Mouse (Mus musculus) CH12.LX (cell line): Measurements from ENCODE around the gene Tbc1d16. TPM values are rescaled to one million over a fixed set of nuclear protein-coding genes. Genes with fewer than 3 reads are reported as not detected.

ENCODE experiments used
- DNase-seq: peaks from one replicate; pipeline ENCODE4 v3.0.0-alpha.2; 2013; ENCODE audit errors: extremely low read depth
- H3K27ac ChIP-seq: 2 replicates; pipeline ENCODE4 v1.5.1; 2012; ENCODE audit warnings: low read depth, mild to moderate bottlenecking, control low read depth, moderate library complexity; ENCODE audit not compliant: insufficient read depth
- H3K27me3 ChIP-seq: replicated peaks from 2 replicates; pipeline ENCODE3; 2012; ENCODE audit warnings: inconsistent platforms
- H3K36me3 ChIP-seq, 2 experiments: replicated peaks in 1 of 2; 2 replicates each; pipeline versions ENCODE3 to v1.6.1; 2012; ENCODE audit warnings: inconsistent platforms in 1 of 2, low read length in 1 of 2, mild to moderate bottlenecking in 1 of 2, mixed read lengths in 1 of 2, moderate library complexity in 1 of 2; ENCODE audit not compliant: control insufficient read depth in 1 of 2, insufficient read depth in 1 of 2
- H3K4me1 ChIP-seq, 2 experiments: 2 replicates each; pipeline ENCODE4 v1.6.1; 2012; ENCODE audit warnings: inconsistent platforms in 1 of 2, moderate library complexity in 1 of 2; ENCODE audit not compliant: insufficient read depth in 2 of 2, control insufficient read depth in 1 of 2
- H3K4me2 ChIP-seq: 2 replicates; pipeline ENCODE4 v1.6.1; 2012; ENCODE audit warnings: low read depth, mild to moderate bottlenecking, control low read depth; ENCODE audit not compliant: poor library complexity, insufficient read depth, severe bottlenecking
- H3K4me3 ChIP-seq, 3 experiments: fragments of 150-350 bp in 1 of 3; sonication (generic) in 1 of 3; replicated peaks in 1 of 3; 2 replicates each; pipeline versions ENCODE3 to v1.5.1; 2011 to 2012; ENCODE audit warnings: low read depth in 2 of 3, low read length in 2 of 3, mild to moderate bottlenecking in 2 of 3, moderate library complexity in 2 of 3, control low read depth in 1 of 3, improper control_type of control experiment in 1 of 3, inconsistent platforms in 1 of 3, mixed read lengths in 1 of 3; ENCODE audit not compliant: poor library complexity in 1 of 3
- H3K79me2 ChIP-seq: replicated peaks from 2 replicates; pipeline ENCODE4 v1.6.1; 2012; ENCODE audit warnings: mild to moderate bottlenecking, moderate library complexity; ENCODE audit not compliant: control insufficient read depth, poor library complexity, insufficient read depth, severe bottlenecking; ENCODE audit errors: extremely low read depth
- H3K9ac ChIP-seq: 2 replicates; pipeline ENCODE4 v1.6.1; 2012; ENCODE audit warnings: low read depth, mild to moderate bottlenecking, control low read depth, moderate library complexity; ENCODE audit not compliant: insufficient read depth
- H3K9me3 ChIP-seq: replicated peaks from 2 replicates; pipeline ENCODE3; 2012; ENCODE audit warnings: low read length, inconsistent platforms, mixed read lengths
- BHLHE40 ChIP-seq: IDR thresholded peaks from 2 replicates; pipeline ENCODE4 v1.6.1; 2011; ENCODE audit warnings: mild to moderate bottlenecking, low read depth, low read length, improper control_type of control experiment
- CHD1 ChIP-seq: IDR thresholded peaks from 2 replicates; pipeline ENCODE4 v1.6.1; 2012; ENCODE audit warnings: low read depth, low read length, improper control_type of control experiment, inconsistent platforms
- CHD2 ChIP-seq: IDR thresholded peaks from 2 replicates; pipeline ENCODE4 v1.6.1; 2011; ENCODE audit warnings: low read length, improper control_type of control experiment
- CTCF ChIP-seq, 2 experiments: IDR thresholded peaks in 1 of 2; conservative IDR thresholded peaks in 1 of 2; 2 replicates each; pipeline ENCODE4 v1.5.1; 2011 to 2012; ENCODE audit warnings: low read depth in 2 of 2, low read length in 2 of 2, improper control_type of control experiment in 1 of 2, inconsistent platforms in 1 of 2, mild to moderate bottlenecking in 1 of 2, moderate library complexity in 1 of 2
- E2F4 ChIP-seq: IDR thresholded peaks from 2 replicates; pipeline ENCODE4 v1.6.1; 2011; ENCODE audit warnings: low read depth, low read length, improper control_type of control experiment; ENCODE audit not compliant: insufficient replicate concordance
- ELF1 ChIP-seq: IDR thresholded peaks from 2 replicates; pipeline ENCODE4 v1.6.1; 2014; ENCODE audit warnings: low read depth, mild to moderate bottlenecking, inconsistent platforms, low read length, improper control_type of control experiment
- EP300 ChIP-seq: IDR thresholded peaks from 2 replicates; pipeline ENCODE4 v1.6.1; 2011; ENCODE audit warnings: low read length, improper control_type of control experiment
- ETS1 ChIP-seq: conservative IDR thresholded peaks from 2 replicates; pipeline ENCODE4 v1.6.1; 2012; ENCODE audit warnings: low read depth, mild to moderate bottlenecking, inconsistent platforms, low read length, improper control_type of control experiment, moderate library complexity
- GABPA ChIP-seq: IDR thresholded peaks from 2 replicates; pipeline ENCODE4 v1.6.1; 2012; ENCODE audit warnings: low read depth, low read length, improper control_type of control experiment, inconsistent platforms; ENCODE audit not compliant: insufficient replicate concordance
- HCFC1 ChIP-seq: IDR thresholded peaks from 2 replicates; pipeline ENCODE4 v1.6.1; 2012; ENCODE audit warnings: low read depth, mild to moderate bottlenecking, inconsistent platforms, low read length, improper control_type of control experiment
- IRF4 ChIP-seq: IDR thresholded peaks from 2 replicates; pipeline ENCODE4 v1.6.1; 2014; ENCODE audit warnings: low read depth, mild to moderate bottlenecking, inconsistent platforms, low read length, improper control_type of control experiment
- JUN ChIP-seq: IDR thresholded peaks from 2 replicates; pipeline ENCODE4 v1.6.1; 2011; ENCODE audit warnings: low read depth, mild to moderate bottlenecking, low read length, improper control_type of control experiment, moderate library complexity; ENCODE audit not compliant: insufficient read depth
- JUND ChIP-seq: conservative IDR thresholded peaks from 2 replicates; pipeline ENCODE4 v1.6.1; 2011; ENCODE audit warnings: low read depth, low read length, improper control_type of control experiment
- KAT2A ChIP-seq: IDR thresholded peaks from 2 replicates; pipeline ENCODE4 v1.6.1; 2012; ENCODE audit warnings: low read length, improper control_type of control experiment, inconsistent platforms; ENCODE audit not compliant: insufficient replicate concordance
- MAFK ChIP-seq: IDR thresholded peaks from 2 replicates; pipeline ENCODE4 v1.6.1; 2011; ENCODE audit warnings: low read length, improper control_type of control experiment; ENCODE audit not compliant: insufficient replicate concordance
- MAX ChIP-seq: IDR thresholded peaks from 2 replicates; pipeline ENCODE4 v1.6.1; 2011; ENCODE audit warnings: low read length, improper control_type of control experiment
- MAZ ChIP-seq: IDR thresholded peaks from 2 replicates; pipeline ENCODE4 v1.6.1; 2012; ENCODE audit warnings: low read depth, mild to moderate bottlenecking, inconsistent platforms, low read length, improper control_type of control experiment, moderate library complexity
- MEF2A ChIP-seq: IDR thresholded peaks from 2 replicates; pipeline ENCODE4 v1.6.1; 2014; ENCODE audit warnings: low read depth, mild to moderate bottlenecking, inconsistent platforms, low read length, improper control_type of control experiment, borderline replicate concordance
- MXI1 ChIP-seq: IDR thresholded peaks from 2 replicates; pipeline ENCODE4 v1.6.1; 2011; ENCODE audit warnings: mild to moderate bottlenecking, low read depth, low read length, improper control_type of control experiment
- MYC ChIP-seq: IDR thresholded peaks from 2 replicates; pipeline ENCODE4 v1.6.1; 2011; ENCODE audit warnings: low read depth, mild to moderate bottlenecking, improper control_type of control experiment, low read length
- NELFE ChIP-seq: IDR thresholded peaks from 2 replicates; pipeline ENCODE4 v1.6.1; 2011; ENCODE audit warnings: low read depth, low read length, improper control_type of control experiment
- NRF1 ChIP-seq: IDR thresholded peaks from 2 replicates; pipeline ENCODE4 v1.6.1; 2014; ENCODE audit warnings: low read depth, mild to moderate bottlenecking, inconsistent platforms, low read length, improper control_type of control experiment, moderate library complexity
- PAX5 ChIP-seq: IDR thresholded peaks from 2 replicates; pipeline ENCODE4 v1.6.1; 2012; ENCODE audit warnings: low read length, inconsistent platforms, mixed read lengths
- POLR2A ChIP-seq: IDR thresholded peaks from 2 replicates; pipeline ENCODE4 v1.6.1; 2011; ENCODE audit warnings: low read depth, mild to moderate bottlenecking, improper control_type of control experiment, low read length
- POLR2AphosphoS2 ChIP-seq: IDR thresholded peaks from 2 replicates; pipeline ENCODE4 v1.6.1; 2011; ENCODE audit warnings: low read depth, low read length, improper control_type of control experiment
- RAD21 ChIP-seq: IDR thresholded peaks from 2 replicates; pipeline ENCODE4 v1.6.1; 2011; ENCODE audit warnings: low read depth, mild to moderate bottlenecking, low read length, improper control_type of control experiment, moderate library complexity
- RCOR1 ChIP-seq: conservative IDR thresholded peaks from 2 replicates; pipeline ENCODE4 v1.6.1; 2012; ENCODE audit warnings: low read depth, mild to moderate bottlenecking, inconsistent platforms, low read length, improper control_type of control experiment
- SIN3A ChIP-seq: IDR thresholded peaks from 2 replicates; pipeline ENCODE4 v1.6.1; 2012; ENCODE audit warnings: low read length, improper control_type of control experiment, inconsistent platforms
- SMC3 ChIP-seq: IDR thresholded peaks from 2 replicates; pipeline ENCODE4 v1.6.1; 2011; ENCODE audit warnings: low read depth, low read length, improper control_type of control experiment
- TBP ChIP-seq: conservative IDR thresholded peaks from 2 replicates; pipeline ENCODE4 v1.6.1; 2011; ENCODE audit warnings: low read depth, low read length, improper control_type of control experiment
- TCF12 ChIP-seq: IDR thresholded peaks from 2 replicates; pipeline ENCODE4 v1.6.1; 2014; ENCODE audit warnings: low read depth, mild to moderate bottlenecking, inconsistent platforms, low read length, improper control_type of control experiment
- UBTF ChIP-seq: IDR thresholded peaks from 2 replicates; pipeline ENCODE4 v1.6.1; 2012; ENCODE audit warnings: low read depth, mild to moderate bottlenecking, inconsistent platforms, low read length, improper control_type of control experiment, moderate library complexity
- USF1 ChIP-seq: IDR thresholded peaks from 2 replicates; pipeline ENCODE4 v1.6.1; 2014; ENCODE audit warnings: low read depth, mild to moderate bottlenecking, inconsistent platforms, low read length, improper control_type of control experiment
- USF2 ChIP-seq: conservative IDR thresholded peaks from 2 replicates; pipeline ENCODE4 v1.6.1; 2011; ENCODE audit warnings: low read depth, low read length, improper control_type of control experiment
- ZC3H11A ChIP-seq: IDR thresholded peaks from 2 replicates; pipeline ENCODE4 v1.6.1; 2012; ENCODE audit warnings: low read depth, mild to moderate bottlenecking, inconsistent platforms, low read length, improper control_type of control experiment
- ZKSCAN1 ChIP-seq: IDR thresholded peaks from 2 replicates; pipeline ENCODE4 v1.6.1; 2012; ENCODE audit warnings: low read depth, inconsistent platforms, low read length, improper control_type of control experiment, borderline replicate concordance
- ZNF384 ChIP-seq: IDR thresholded peaks from 2 replicates; pipeline ENCODE4 v1.6.1; 2012; ENCODE audit warnings: low read depth, low read length, improper control_type of control experiment, inconsistent platforms
- dilution Hi-C: fragments of 300-500 bp; cut with MboI; formaldehyde crosslinking; loops from 2 replicates; pipeline ENCODE4 v1.14.3; 2020; ENCODE audit warnings: low sequenced_read_pairs; ENCODE audit not compliant: extremely low pct_unique_long_range_greater_than_20kb, extremely low pct_ligation_motif_present
- in situ Hi-C: fragments of 300-500 bp; cut with MboI; formaldehyde crosslinking; loops from 3 replicates; pipeline ENCODE4 v1.14.3; 2019; ENCODE audit warnings: low sequenced_read_pairs, low pct_ligation_motif_present, low pct_unique_long_range_greater_than_20kb, mixed read lengths
- polyA plus RNA-seq: library from polyadenylated mRNA; unstranded; fragments of >175 nt; gene quantifications from 2 replicates; pipeline ENCODE4 v1.2.1, GENCODE M21; 2012; ENCODE audit warnings: low read depth; ENCODE audit not compliant: insufficient read length
- total RNA-seq, 2 experiments: library from RNA; depleted of rRNA; stranded (reverse); fragments of 300-350 nt in 1 of 2; fragments of >200 nt in 1 of 2; gene quantifications; 2 replicates each; pipeline ENCODE4 v1.2.3; 2012 to 2014

Tbc1d16 gene
- total and polyA plus RNA-seq, 3 experiments, result 0.79 to 15.9 (median 2.7) TPM

GRCm38 (mm10) chr11:119186989-119187799 is 41.1 kb downstream of the Tbc1d16 start:
- H3K4me2 ChIP-seq, result peak overlapping the region; percentile 4; the same call in 1 of the 2 replicates
- peaks cover 49 to 72% of the 10 kb centered on the region in 2 experiments for H3K4me1 ChIP-seq
- peak overlapping the region; percentile 7; the same call in 1 of the 2 replicates for H3K27ac ChIP-seq
- H3K27me3 ChIP-seq, result no peaks in the 10 kb centered on the region
- H3K9me3 ChIP-seq, result no peaks in the 10 kb centered on the region
- peak overlapping the region in 1 of 3 experiments; percentile 1 for H3K4me3 ChIP-seq
- H3K36me3 ChIP-seq, result peaks cover 2 to 4% of the 10 kb centered on the region in 2 experiments
- H3K9ac ChIP-seq, result peak overlapping the region; percentile 15; the same call in 1 of the 2 replicates
- in situ Hi-C loops, result loop anchor here (5.0 to 10.0 kb wide), 3 partner anchors 35 to 135 kb away; no protein-coding TSS in a partner anchor
- dilution Hi-C loops, result no loop called here
- no peaks in the 10 kb centered on the region for H3K79me2 ChIP-seq
- peak; percentile 78 for DNase-seq
- TF ChIP-seq MAX (peak; percentile 31; the same call in 1 of the 2 replicates), JUN (no peak), SMC3 (peak; percentile 93), NRF1 (peak; percentile 60), ZC3H11A (0 out of 2 replicates have a peak, but pooled peaks have one; percentile 17), CHD2 (peak; percentile 45; the same call in 1 of the 2 replicates), MAZ (peak; percentile 82; the same call in 1 of the 2 replicates), TCF12 (peak; percentile 63; the same call in 1 of the 2 replicates), MXI1 (peak; percentile 70; the same call in 1 of the 2 replicates), BHLHE40 (peak; percentile 40; the same call in 1 of the 2 replicates), CTCF (conservative IDR thresholded peaks at IDR 0.05 in 1 of 2, IDR thresholded peaks at IDR 0.05 in 1 of 2; ENCODE audit: low read depth in 2 of 2, low read length in 2 of 2) (peak; percentile 81 to 92), RCOR1 (no peak), ZNF384 (no peak), RAD21 (peak; percentile 67), ELF1 (peak; percentile 32), IRF4 (peak; percentile 30; the same call in 1 of the 2 replicates), ZKSCAN1 (no peak), HCFC1 (0 out of 2 replicates have a peak, but pooled peaks have one; percentile 17), EP300 (peak; percentile 66), UBTF (peak; percentile 67; the same call in 1 of the 2 replicates), PAX5 (no peak), TBP (no peak), POLR2A (no peak), MYC (peak; percentile 76; the same call in 1 of the 2 replicates), POLR2AphosphoS2 (no peak), MEF2A (peak; percentile 67), E2F4 (no peak), CHD1 (peak; percentile 65; the same call in 1 of the 2 replicates), MAFK (peak; percentile 53; the same call in 1 of the 2 replicates), NELFE (peak; percentile 75), SIN3A (peak; percentile 73; the same call in 1 of the 2 replicates), GABPA (no peak), JUND (0 out of 2 replicates have a peak, but pooled peaks have one; percentile 32), USF2 (no peak), USF1 (no peak), KAT2A (0 out of 2 replicates have a peak, but pooled peaks have one; percentile 41), ETS1 (peak; percentile 24; the same call in 1 of the 2 replicates)
